Mouse (Mus musculus): ENCODE measurements around the gene Bcl2l15.

Bcl2l15 gene

GRCm38 (mm10) chr3:103830681-103831080 lies 1.7 kb upstream of the Bcl2l15 start:
- DNase-seq (ENCODE audit: low read depth, low spot score) = peak; percentile 66

GRCm38 (mm10) chr3:103831146-103831545 lies 1.3 kb upstream of the Bcl2l15 start:
- no peak for DNase-seq (ENCODE audit: low read depth, low spot score)

GRCm38 (mm10) chr3:103834001-103834400 lies 1.6 kb downstream of the Bcl2l15 start:
- no peak for DNase-seq (ENCODE audit: low read depth, low spot score)

GRCm38 (mm10) chr3:103835272-103835950 lies 3.0 kb downstream of the Bcl2l15 start:
- DNase-seq (ENCODE audit: low read depth, low spot score) = no peak

- no peak for DNase-seq (ENCODE audit: low read depth, low spot score)
Observed at GRCm38 (mm10) chr3:103835951-103836310, 3.5 kb downstream of the Bcl2l15 start.

- DNase-seq (ENCODE audit: low read depth, low spot score) = no peak
Observed at GRCm38 (mm10) chr3:103836453-103836852, 4.1 kb downstream of the Bcl2l15 start.

GRCm38 (mm10) chr3:103839711-103840110 lies 7.3 kb downstream of the Bcl2l15 start:
- DNase-seq (ENCODE audit: low read depth, low spot score) = peak; percentile 72

GRCm38 (mm10) chr3:103840195-103840594 lies 7.8 kb downstream of the Bcl2l15 start:
- peak; percentile 85 for DNase-seq (ENCODE audit: low read depth, low spot score)

- peak; percentile 83 for DNase-seq (ENCODE audit: low read depth, low spot score)
Observed at GRCm38 (mm10) chr3:103840946-103841345, 8.5 kb downstream of the Bcl2l15 start.

- DNase-seq (ENCODE audit: low read depth, low spot score) = peak; percentile 67
Observed at GRCm38 (mm10) chr3:103850644-103851363, 18.4 kb downstream of the Bcl2l15 start.

- no peak for DNase-seq (ENCODE audit: low read depth, low spot score)
Observed at GRCm38 (mm10) chr3:103851481-103851880, 19.1 kb downstream of the Bcl2l15 start.

- no peak for DNase-seq (ENCODE audit: low read depth, low spot score)
Observed at GRCm38 (mm10) chr3:103851882-103852281, 19.5 kb downstream of the Bcl2l15 start.

- peak; percentile 90 for DNase-seq (ENCODE audit: low read depth, low spot score)
Observed at GRCm38 (mm10) chr3:103852565-103853299, 20.3 kb downstream of the Bcl2l15 start.

GRCm38 (mm10) chr3:103853804-103854203 lies 21.4 kb downstream of the Bcl2l15 start:
- no peak for DNase-seq (ENCODE audit: low read depth, low spot score)

- DNase-seq (ENCODE audit: low read depth, low spot score) = no peak
Observed at GRCm38 (mm10) chr3:103857036-103857805, 24.8 kb downstream of the Bcl2l15 start.

GRCm38 (mm10) chr3:103857977-103858563 lies 25.7 kb downstream of the Bcl2l15 start:
- no peak for DNase-seq (ENCODE audit: low read depth, low spot score)

GRCm38 (mm10) chr3:103858881-103859801 lies 26.7 kb downstream of the Bcl2l15 start, which contains the start of gene Ptpn22:
Gene Ptpn22, plus strand, starts transcription at chr3:103859795.
- DNase-seq (ENCODE audit: low read depth, low spot score) = no peak

GRCm38 (mm10) chr3:103859851-103860391 lies 27.5 kb downstream of the Bcl2l15 start:
- no peak for DNase-seq (ENCODE audit: low read depth, low spot score)

GRCm38 (mm10) chr3:103862721-103863220 lies 30.4 kb downstream of the Bcl2l15 start:
- no peak for DNase-seq (ENCODE audit: low read depth, low spot score)

GRCm38 (mm10) chr3:103864200-103864599 lies 31.8 kb downstream of the Bcl2l15 start:
- DNase-seq (ENCODE audit: low read depth, low spot score) = no peak
